Mouse (Mus musculus): ENCODE results near the gene Hsd3b6. TPM values are rescaled to one million over a fixed set of nuclear protein-coding genes. Genes with fewer than 3 reads are reported as not detected.
"Not testable (repeated sequence)": the region's sequence is repeated elsewhere in the genome, so short reads cannot be mapped to it uniquely, and the experiment has no call there.

Hsd3b6 gene
- polyA plus RNA-seq, 1 experiment from 2014 or later = 135 TPM

GRCm38 (mm10) chr3:98812653-98813052 is 1.6 kb downstream of the Hsd3b6 start:
- 70% methylated on average over 6 of the region's 6 CpGs for WGBS
- not testable (repeated sequence) for H3K4me3 ChIP-seq; H3K27ac ChIP-seq (ENCODE audit: poor library complexity, severe bottlenecking); H3K4me1 ChIP-seq (replicated peaks); H3K4me2 ChIP-seq; H3K27me3 ChIP-seq (replicated peaks); H3K9ac ChIP-seq; H3K36me3 ChIP-seq; H3K9me3 ChIP-seq (replicated peaks)
- peak; percentile 88 for ATAC-seq (ENCODE audit: insufficient number of reproducible peaks, low FRiP score)

- not testable (repeated sequence) for H3K9me3 ChIP-seq (replicated peaks); H3K9ac ChIP-seq; H3K4me1 ChIP-seq (replicated peaks); H3K36me3 ChIP-seq; H3K27me3 ChIP-seq (replicated peaks); H3K27ac ChIP-seq (ENCODE audit: poor library complexity, severe bottlenecking); H3K4me3 ChIP-seq; H3K4me2 ChIP-seq
- peak; percentile 45; the same call in 1 of the 2 replicates for ATAC-seq (ENCODE audit: insufficient number of reproducible peaks, low FRiP score)
- 57% methylated on average over 3 of the region's 3 CpGs for WGBS
Observed at GRCm38 (mm10) chr3:98805032-98805431, 9.2 kb downstream of the Hsd3b6 start.

- Histone ChIP-seq H3K4me3 (no peak overlapping the region), H3K36me3 (no peaks in the 10 kb centered on the region), H3K4me1 (replicated peaks) (no peaks in the 10 kb centered on the region), H3K27ac (ENCODE audit: poor library complexity, severe bottlenecking) (no peak overlapping the region), H3K9me3 (replicated peaks) (no peaks in the 10 kb centered on the region), H3K27me3 (replicated peaks) (no peaks in the 10 kb centered on the region), H3K9ac (no peak overlapping the region), H3K4me2 (no peak overlapping the region)
- 63% methylated on average over 2 of the region's 2 CpGs for WGBS
- ATAC-seq (ENCODE audit: insufficient number of reproducible peaks, low FRiP score) = no peak
Observed at GRCm38 (mm10) chr3:98786551-98786950, 27.7 kb downstream of the Hsd3b6 start.

GRCm38 (mm10) chr3:98782181-98782868 is 31.9 kb downstream of the Hsd3b6 start:
- no peak overlapping the region for H3K27ac ChIP-seq (ENCODE audit: poor library complexity, severe bottlenecking)

GRCm38 (mm10) chr3:98780921-98781320 is 33.3 kb downstream of the Hsd3b6 start:
- no peaks in the 10 kb centered on the region for H3K36me3 ChIP-seq
- no peak for ATAC-seq (ENCODE audit: insufficient number of reproducible peaks, low FRiP score)
- no peak overlapping the region for H3K4me2 ChIP-seq
- no peaks in the 10 kb centered on the region for H3K27me3 ChIP-seq (replicated peaks)
- H3K4me3 ChIP-seq = no peak overlapping the region
- H3K9me3 ChIP-seq (replicated peaks) = 0 out of 2 replicates have a peak, but pooled peaks cover 3% of the 10 kb centered on the region
- no peak overlapping the region for H3K9ac ChIP-seq
- H3K27ac ChIP-seq (ENCODE audit: poor library complexity, severe bottlenecking) = no peak overlapping the region
- H3K4me1 ChIP-seq (replicated peaks) = no peaks in the 10 kb centered on the region

More at GRCm38 (mm10) chr3:98782181-98782868, 31.9 kb downstream of the Hsd3b6 start:
- no peak overlapping the region for H3K4me2 ChIP-seq
- ATAC-seq (ENCODE audit: insufficient number of reproducible peaks, low FRiP score) = no peak
- 0 out of 2 replicates have a peak, but pooled peaks cover 3% of the 10 kb centered on the region for H3K9me3 ChIP-seq (replicated peaks)
- no peak overlapping the region for H3K4me3 ChIP-seq
- no peaks in the 10 kb centered on the region for H3K36me3 ChIP-seq
- H3K27me3 ChIP-seq (replicated peaks) = no peaks in the 10 kb centered on the region
- H3K4me1 ChIP-seq (replicated peaks) = no peaks in the 10 kb centered on the region
- no peak overlapping the region for H3K9ac ChIP-seq

- Histone ChIP-seq H3K27ac (ENCODE audit: poor library complexity, severe bottlenecking) (no peak overlapping the region), H3K9me3 (replicated peaks) (no peaks in the 10 kb centered on the region), H3K9ac (no peak overlapping the region), H3K27me3 (replicated peaks) (no peaks in the 10 kb centered on the region), H3K36me3 (no peaks in the 10 kb centered on the region), H3K4me2 (no peak overlapping the region), H3K4me1 (replicated peaks) (no peaks in the 10 kb centered on the region), H3K4me3 (no peak overlapping the region)
- ATAC-seq (ENCODE audit: insufficient number of reproducible peaks, low FRiP score) = no peak
Observed at GRCm38 (mm10) chr3:98764155-98764554, 50.1 kb downstream of the Hsd3b6 start.

- Histone ChIP-seq H3K27ac (ENCODE audit: poor library complexity, severe bottlenecking) (no peak overlapping the region), H3K27me3 (replicated peaks) (no peaks in the 10 kb centered on the region), H3K9me3 (replicated peaks) (no peaks in the 10 kb centered on the region), H3K4me1 (replicated peaks) (no peaks in the 10 kb centered on the region), H3K9ac (no peak overlapping the region), H3K4me2 (no peak overlapping the region), H3K4me3 (no peak overlapping the region), H3K36me3 (no peaks in the 10 kb centered on the region)
- WGBS = 77% methylated on average over 3 of the region's 3 CpGs
- ATAC-seq (ENCODE audit: insufficient number of reproducible peaks, low FRiP score) = no peak
Observed at GRCm38 (mm10) chr3:98756836-98757235, 57.4 kb downstream of the Hsd3b6 start.

Other genes starting within 250 kb of the Hsd3b6 start
- gene Gm10681, start 225.6 kb downstream of the Hsd3b6 start, polyA plus RNA-seq (2016; fragmentation: Nextera tagmentation; extraction: Ambion mirVana) = not detected in 2 replicates
- gene Hsd3b5, start 184.2 kb downstream of the Hsd3b6 start, polyA plus RNA-seq (2016; fragmentation: Nextera tagmentation; extraction: Ambion mirVana) = not detected in 2 replicates
- gene Hsd3b2, start 89.9 kb downstream of the Hsd3b6 start, polyA plus RNA-seq (2016; fragmentation: Nextera tagmentation; extraction: Ambion mirVana) = 0.12 TPM in 1 of 2 replicates, not detected in the other
- gene Hsd3b3, start 51.3 kb downstream of the Hsd3b6 start, polyA plus RNA-seq (2016; fragmentation: Nextera tagmentation; extraction: Ambion mirVana) = not detected in 2 replicates
- gene Hsd3b1, start 45.4 kb upstream of the Hsd3b6 start, polyA plus RNA-seq (2016; fragmentation: Nextera tagmentation; extraction: Ambion mirVana) = 1.8 and 2.1 TPM in 2 replicates
- gene Hao2, start 78.8 kb upstream of the Hsd3b6 start, polyA plus RNA-seq (2016; fragmentation: Nextera tagmentation; extraction: Ambion mirVana) = 0.08 TPM in 1 of 2 replicates, not detected in the other